Mouse (Mus musculus) bone marrow macrophage, adult 2 months (primary cell): ENCODE data around the gene Ip6k3. TPM values are rescaled to one million over a fixed set of nuclear protein-coding genes. Genes with fewer than 3 reads are reported as not detected.

Experiments used
- H3K27ac ChIP-seq: 2 replicates; pipeline ENCODE4 v1.5.1; 2012; ENCODE audit warnings: low read depth, low read length; ENCODE audit not compliant: insufficient read depth
- H3K4me1 ChIP-seq: 2 replicates; pipeline ENCODE4 v1.6.1; 2012; ENCODE audit warnings: low read length; ENCODE audit not compliant: control insufficient read depth, insufficient read depth
- H3K4me3 ChIP-seq: 2 replicates; pipeline ENCODE4 v1.5.1; 2012; ENCODE audit warnings: mild to moderate bottlenecking, low read length, moderate library complexity; ENCODE audit not compliant: insufficient read depth
- CTCF ChIP-seq: IDR thresholded peaks from 2 replicates; pipeline ENCODE4 v1.5.1; 2012; ENCODE audit warnings: low read depth, mild to moderate bottlenecking, low read length, moderate library complexity
- POLR2A ChIP-seq: IDR thresholded peaks from 2 replicates; pipeline ENCODE4 v1.6.1; 2012; ENCODE audit warnings: mild to moderate bottlenecking, low read depth, low read length, borderline replicate concordance
- polyA plus RNA-seq: library from polyadenylated mRNA; stranded (reverse); fragments of >200 nt; gene quantifications from 2 replicates; pipeline ENCODE4 v1.2.4, GENCODE M21; 2012; ENCODE audit not compliant: missing spikeins, insufficient read depth, insufficient read length

The Ip6k3 gene
- polyA plus RNA-seq, 1 experiment: not detected

DNA sequence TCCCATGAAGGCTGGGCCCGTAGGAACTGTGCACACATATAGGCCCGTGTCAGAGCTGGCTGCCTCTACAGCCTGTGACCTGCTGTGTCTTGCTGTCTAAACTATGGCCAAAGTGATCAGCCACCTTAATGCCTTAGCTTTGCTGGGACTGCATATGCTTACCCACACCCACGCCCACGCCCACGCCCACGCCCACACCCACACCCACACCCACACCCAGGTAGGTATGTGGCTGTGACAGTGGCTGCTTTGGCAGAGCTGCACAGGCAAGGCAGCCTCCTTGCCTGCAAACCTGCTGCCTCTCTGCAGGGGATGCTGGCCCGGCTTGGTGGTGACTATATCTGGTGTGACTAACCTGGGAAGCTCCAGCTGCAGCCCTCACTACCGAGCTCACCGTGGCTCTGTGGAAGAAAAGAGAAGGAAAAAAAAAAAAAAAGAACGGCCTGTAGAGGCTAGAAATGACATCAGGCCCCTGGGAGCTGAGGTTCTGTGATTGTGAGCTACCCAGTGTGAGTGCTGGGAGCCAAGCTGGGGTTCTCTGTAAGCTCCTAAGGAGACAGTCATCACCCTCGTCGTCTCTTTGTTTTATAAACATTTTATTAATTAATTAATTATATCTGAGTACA is 16.2 kb upstream of the Ip6k3 start:
- TF ChIP-seq POLR2A (no peak), CTCF (no peak)
- Histone ChIP-seq H3K4me3 (no peak overlapping the region), H3K4me1 (peaks cover 18% of the 10 kb centered on the region), H3K27ac (no peak overlapping the region)

DNA sequence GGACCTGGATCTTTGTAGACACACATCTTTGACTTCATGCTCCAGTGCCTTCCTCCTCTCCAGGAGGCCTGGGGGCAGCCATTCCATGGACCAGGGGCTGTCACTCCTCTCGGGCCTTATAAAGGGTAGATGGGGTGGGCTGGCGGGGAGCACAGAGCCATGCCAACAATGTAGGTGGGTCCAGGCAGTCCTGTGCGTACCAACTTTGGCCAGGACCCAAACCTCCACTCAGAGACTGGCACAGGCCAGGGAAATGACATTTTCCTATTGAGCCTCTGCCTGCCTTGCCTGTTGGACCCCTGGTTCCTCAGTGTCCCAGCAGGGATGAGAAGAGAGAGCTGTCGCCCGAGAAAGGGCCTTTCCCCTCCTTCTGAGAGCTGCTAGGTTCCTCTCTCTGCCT is 14.8 kb upstream of the Ip6k3 start:
- H3K4me3 ChIP-seq: no peak overlapping the region
- no peak overlapping the region for H3K27ac ChIP-seq
- no peak for TF ChIP-seq POLR2A
- no peak for TF ChIP-seq CTCF
- H3K4me1 ChIP-seq: peaks cover 18% of the 10 kb centered on the region

DNA sequence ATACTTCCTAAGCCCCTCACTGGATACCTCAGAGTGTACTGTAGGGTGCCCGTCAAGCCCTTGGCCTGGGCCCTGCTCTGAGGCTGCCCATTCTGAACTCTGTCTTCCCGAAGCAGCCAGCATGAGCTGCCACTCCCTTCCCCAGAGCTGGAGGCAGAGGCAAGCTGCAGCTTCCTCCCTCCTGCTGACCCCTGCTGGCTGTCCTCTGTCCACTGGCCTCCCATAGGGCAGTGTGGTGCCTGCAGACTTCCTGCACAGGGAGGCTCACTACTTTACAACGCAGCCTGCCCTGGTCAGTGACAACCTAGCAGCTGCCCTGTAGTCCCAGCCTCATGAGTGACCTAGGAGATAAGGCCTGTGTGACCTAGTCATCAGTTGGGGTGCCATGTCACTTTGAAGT is 14.1 kb upstream of the Ip6k3 start:
- H3K4me3 ChIP-seq: no peak overlapping the region
- no peak overlapping the region for H3K27ac ChIP-seq
- peaks cover 18% of the 10 kb centered on the region for H3K4me1 ChIP-seq
- TF ChIP-seq CTCF (peak; percentile 47; the same call in 1 of the 2 replicates), POLR2A (no peak)

DNA sequence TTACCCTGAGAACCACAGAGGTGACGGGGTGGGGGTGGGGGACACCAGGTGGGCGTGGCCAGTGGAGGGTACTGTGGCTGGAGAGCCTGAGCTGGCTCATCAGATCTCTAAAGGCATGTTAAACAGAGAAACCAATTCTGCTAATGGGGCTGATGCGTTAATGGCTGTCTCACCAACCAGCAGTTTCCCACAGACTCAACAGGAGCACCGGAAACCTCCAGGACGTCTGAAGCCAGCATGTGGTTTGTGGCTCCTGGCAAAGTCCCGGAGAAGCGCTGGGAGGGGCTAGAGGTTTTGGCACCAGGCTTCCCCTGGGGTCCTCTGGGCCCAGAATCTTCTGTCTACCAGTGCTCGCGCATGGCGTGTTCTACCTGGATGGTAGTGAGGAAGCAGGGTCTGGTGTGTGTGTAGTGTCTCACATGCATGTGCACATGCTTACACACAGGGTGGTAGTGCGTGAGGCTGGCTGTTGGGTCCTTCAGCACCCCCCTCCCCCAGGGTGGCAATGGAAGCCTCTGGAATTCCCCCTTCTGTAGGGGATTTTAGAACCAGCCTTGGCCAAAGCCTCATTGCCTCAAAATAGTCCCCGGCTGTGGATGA is 12.2 kb upstream of the Ip6k3 start:
- Histone ChIP-seq H3K4me3 (no peak overlapping the region), H3K4me1 (peaks cover 22% of the 10 kb centered on the region), H3K27ac (no peak overlapping the region)
- TF ChIP-seq POLR2A (no peak), CTCF (no peak)

DNA sequence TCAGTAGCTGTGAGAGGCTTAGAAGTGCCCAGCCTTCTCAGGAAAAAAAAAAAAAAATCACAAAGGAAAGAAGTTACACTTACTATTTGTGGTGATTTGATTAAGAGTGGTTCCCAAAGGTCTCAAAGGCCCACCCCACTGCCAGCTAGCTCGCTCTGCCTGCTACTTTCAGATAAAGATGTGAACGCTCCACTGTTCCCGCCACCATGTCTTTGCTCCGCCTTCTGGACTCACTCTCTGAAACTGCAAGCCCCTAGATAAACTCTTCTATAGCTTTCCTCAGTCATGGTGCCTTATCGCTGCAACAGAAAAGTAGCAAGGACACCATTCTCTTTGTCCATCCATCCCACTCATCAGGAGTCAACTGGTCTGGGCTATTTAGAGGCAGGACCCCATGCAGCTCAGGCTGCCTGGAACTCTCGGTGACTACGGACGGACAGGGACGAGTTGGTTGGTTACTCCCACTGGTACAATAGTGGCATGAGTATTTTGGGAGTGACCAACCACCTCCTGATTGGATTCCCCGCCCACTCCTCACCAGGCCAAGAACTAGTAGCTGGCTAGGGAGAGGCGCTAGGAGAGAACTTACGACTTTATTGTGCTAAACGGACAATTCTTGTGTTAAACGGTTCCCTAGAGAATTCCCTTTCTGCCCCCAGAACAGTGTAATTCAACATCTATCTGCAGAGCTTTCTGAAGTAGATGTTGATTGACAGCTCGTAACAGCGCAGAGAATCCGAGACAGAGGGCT is 11.0 kb upstream of the Ip6k3 start:
- TF ChIP-seq POLR2A: no peak
- no peak for TF ChIP-seq CTCF
- H3K4me3 ChIP-seq: no peak overlapping the region
- H3K4me1 ChIP-seq: peaks cover 32% of the 10 kb centered on the region
- no peak overlapping the region for H3K27ac ChIP-seq

DNA sequence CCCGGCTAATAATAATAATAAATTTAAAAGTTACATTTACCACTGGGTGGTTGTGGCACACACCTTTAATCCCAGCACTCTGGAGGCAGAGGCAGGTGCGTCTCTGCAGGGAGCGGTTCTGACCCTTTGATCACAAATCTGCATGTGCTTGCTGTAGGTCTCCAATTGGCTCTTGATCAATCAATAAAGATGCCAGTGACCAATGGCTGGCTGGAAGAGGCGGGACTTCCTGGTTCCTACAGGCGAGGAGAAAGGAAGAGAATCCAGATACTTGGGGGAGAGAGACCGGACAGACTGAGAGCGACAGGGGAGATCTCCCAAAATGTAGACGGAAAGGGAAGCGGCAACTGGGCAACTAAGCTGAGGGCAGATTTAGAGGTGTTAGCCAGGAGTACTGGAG is 10.4 kb upstream of the Ip6k3 start:
- no peak overlapping the region for H3K27ac ChIP-seq

DNA sequence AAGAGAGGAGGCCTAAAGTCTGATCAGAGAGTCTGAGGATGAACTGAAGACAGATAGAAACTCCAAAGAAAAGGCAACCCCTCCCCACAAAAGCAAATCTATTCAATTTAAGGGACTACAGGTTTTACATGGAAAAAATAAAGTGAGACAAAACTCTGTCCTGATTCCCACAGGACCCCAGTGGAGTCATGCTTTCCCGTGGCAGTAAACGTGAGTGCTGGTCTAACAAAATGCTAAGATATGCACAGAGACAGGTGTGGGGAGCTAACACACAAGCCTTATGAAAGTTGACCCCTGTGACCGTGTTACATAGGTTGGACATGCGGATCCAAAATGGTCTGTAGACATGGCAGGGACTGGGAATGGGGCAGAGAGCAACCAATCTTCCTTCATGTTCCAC is 9.2 kb upstream of the Ip6k3 start:
- Histone ChIP-seq H3K4me3 (no peak overlapping the region), H3K27ac (no peak overlapping the region), H3K4me1 (peaks cover 40% of the 10 kb centered on the region)
- no peak for TF ChIP-seq CTCF
- TF ChIP-seq POLR2A: no peak

More for the DNA sequence above, 10.4 kb upstream of the Ip6k3 start:
- TF ChIP-seq POLR2A (no peak), CTCF (no peak)
- no peak overlapping the region for H3K4me3 ChIP-seq
- peaks cover 38% of the 10 kb centered on the region for H3K4me1 ChIP-seq

DNA sequence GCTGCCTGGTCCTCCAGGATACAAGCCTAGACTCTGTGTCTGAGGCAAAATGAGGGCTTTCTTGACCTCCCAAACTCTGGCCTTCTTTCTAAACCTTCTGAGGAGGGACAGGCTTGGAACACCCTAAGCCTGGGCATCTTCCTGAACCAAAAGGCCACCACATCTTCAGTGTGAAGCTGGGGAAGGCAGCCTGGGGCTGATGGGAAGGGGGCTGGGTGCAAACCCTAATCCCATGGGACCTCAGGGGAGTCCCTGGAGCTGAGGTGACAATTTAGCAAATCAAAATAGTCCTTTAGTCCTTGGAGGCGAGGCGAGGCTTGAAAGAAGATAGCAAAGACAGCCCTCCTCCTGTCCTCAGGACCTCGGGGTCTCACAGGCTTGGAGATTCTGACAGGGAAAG is 8.7 kb upstream of the Ip6k3 start:
- H3K27ac ChIP-seq: no peak overlapping the region
- no peak overlapping the region for H3K4me3 ChIP-seq
- TF ChIP-seq POLR2A: no peak
- no peak for TF ChIP-seq CTCF
- peaks cover 40% of the 10 kb centered on the region for H3K4me1 ChIP-seq

DNA sequence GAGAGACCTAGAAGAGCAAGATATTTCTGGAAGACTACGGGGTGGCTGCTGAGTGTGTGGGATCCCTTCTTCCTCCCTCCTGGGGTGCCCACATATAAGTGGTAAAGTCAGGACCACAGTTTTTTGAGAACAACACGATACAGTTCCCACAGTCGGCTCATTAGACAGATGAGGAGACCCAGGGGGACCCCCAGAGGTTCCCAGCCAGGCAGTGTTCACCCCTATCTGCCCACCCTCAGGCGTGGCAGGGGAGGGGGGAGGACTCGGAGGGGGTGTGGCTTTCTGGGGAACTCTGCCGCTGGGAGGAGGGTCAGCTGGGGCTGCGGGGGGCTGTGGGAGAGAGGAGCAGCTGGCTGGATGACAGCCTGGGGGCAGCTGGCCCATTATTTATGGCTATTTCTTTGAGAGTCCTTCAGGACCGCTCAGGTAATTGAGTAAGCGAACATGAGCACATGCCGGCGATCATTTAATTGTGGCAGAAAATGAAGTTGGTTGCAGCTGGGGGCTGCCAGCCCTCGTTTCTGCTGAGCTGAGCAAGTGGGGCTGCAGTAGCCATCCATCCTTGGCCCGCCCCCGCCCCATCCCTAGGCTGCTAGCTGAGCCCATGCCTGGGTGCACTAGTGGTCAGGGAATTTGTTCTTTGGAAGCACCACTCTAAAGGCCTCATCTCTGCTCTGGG is 7.7 kb upstream of the Ip6k3 start:
- H3K4me3 ChIP-seq: no peak overlapping the region
- H3K27ac ChIP-seq: no peak overlapping the region
- no peak for TF ChIP-seq CTCF
- no peak for TF ChIP-seq POLR2A
- H3K4me1 ChIP-seq: peaks cover 47% of the 10 kb centered on the region

DNA sequence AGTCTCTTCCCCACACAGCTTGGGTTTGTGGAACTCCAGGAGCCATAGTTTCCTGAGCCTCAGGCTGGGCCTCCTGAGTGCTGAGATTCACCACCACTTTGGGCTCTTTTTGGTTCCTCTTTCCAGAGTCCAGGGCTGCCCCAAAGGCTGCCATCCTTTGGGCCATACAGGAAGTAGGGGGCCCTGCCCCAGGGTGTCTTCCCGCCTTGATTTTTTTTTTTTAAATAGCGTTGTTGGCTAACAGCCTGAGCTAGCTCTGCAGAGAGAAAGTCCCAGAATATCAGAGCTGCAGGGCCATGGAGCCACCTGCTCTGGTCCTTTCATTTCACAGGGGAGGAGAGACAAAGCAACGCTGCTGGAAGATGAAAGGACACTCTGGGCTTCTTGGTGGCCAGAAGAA is 6.1 kb upstream of the Ip6k3 start:
- Histone ChIP-seq H3K4me3 (no peak overlapping the region), H3K27ac (peak overlapping the region; percentile 92), H3K4me1 (peaks cover 51% of the 10 kb centered on the region)
- TF ChIP-seq CTCF: no peak
- TF ChIP-seq POLR2A: no peak
